Mouse (Mus musculus): Measurements from ENCODE around the gene Ccdc107. TPM values are rescaled to one million over a fixed set of nuclear protein-coding genes. Genes with fewer than 3 reads are reported as not detected.

Gene Ccdc107
- polyA plus RNA-seq, 1 experiment from 2014 or later = 85.1 TPM

GRCm38 (mm10) chr4:43511675-43512454 lies 19.2 kb downstream of the Ccdc107 start:
- no peak for DNase-seq (ENCODE audit: low spot score)

DNA sequence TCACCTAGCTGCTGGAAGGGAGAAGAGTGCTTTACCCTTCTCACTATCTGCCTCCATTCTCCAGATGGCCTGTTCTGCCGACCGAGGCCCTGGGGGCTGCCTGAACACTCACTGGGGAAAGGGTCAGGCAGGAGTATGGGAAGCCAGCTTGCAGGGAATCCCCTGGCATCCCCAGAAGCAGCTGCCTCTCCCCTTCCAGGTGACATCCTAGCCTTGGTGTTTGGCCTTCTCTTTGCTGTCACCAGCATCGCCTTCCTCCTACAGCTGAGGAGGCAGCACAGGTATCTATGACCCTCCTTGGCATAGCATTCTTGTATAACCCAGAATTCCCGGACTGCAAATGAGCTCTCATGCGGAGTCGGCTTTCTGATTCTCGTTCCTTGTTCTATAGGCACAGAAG lies 20.0 kb downstream of the Ccdc107 start:
- no peak for DNase-seq (ENCODE audit: low spot score)

- no peak for DNase-seq (ENCODE audit: low spot score)
Measured at GRCm38 (mm10) chr4:43513300-43513699, 20.6 kb downstream of the Ccdc107 start.

DNA sequence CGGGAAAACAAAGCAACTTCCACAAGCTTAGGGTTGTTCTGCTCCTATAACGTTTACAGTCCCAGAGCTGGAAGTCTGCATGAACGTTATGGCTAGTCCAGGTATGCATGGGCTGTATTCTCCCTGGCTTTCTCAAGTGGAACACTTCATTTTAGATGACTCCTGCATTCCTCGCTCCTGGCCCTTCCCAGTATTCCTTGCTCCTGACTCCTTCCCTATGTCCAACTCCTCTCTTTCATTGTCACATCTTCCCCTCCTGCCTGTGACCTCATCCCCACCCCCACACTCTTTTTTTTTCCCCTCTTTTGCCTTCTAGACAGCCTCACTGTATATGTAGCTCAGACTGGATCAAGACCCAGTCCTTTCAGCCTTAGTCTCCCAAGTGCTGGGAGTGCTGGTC lies 21.1 kb downstream of the Ccdc107 start:
- no peak for DNase-seq (ENCODE audit: low spot score)

- no peak for DNase-seq (ENCODE audit: low spot score)
Measured at GRCm38 (mm10) chr4:43515764-43516708, 23.3 kb downstream of the Ccdc107 start.

DNA sequence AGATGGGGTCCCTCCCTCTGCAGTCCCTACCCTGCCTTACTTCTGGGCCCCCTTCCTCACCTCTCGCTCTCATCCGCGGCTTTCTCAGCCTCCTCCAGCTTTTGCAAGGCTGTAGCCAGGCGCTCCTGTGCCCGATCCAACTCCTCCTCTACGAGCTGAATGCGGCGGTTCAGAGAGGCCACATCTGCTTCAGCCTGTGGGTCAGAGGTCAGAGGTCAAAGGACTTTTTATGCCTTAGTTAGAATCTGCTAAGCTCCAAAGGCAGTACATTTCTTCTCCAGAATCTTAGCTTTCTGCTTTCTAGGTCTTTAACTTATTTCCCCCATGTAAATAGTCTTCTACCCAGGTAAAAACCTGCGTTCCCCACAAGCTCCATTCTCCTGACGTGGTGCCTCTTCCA lies 26.9 kb downstream of the Ccdc107 start:
- no peak for DNase-seq (ENCODE audit: low spot score)

DNA sequence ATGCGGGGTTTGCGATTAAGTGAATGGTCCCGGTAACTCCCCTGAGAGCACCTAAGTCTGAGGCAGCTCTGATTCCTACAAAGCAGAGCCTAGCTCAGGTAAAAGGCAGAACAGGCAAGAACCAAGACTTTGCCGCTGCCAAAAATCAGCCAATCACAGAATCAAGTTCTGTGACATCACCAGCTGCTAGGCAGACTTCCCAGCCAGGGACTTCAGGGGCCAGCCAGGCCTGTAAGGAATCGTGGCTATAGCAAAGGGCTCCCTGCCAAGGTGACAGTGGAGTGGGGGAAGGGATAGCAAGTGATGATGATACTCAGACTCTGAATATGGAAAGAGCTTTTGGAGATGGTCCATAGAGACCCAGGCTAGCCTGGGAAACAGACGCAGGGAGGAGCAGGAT lies 27.3 kb downstream of the Ccdc107 start:
- peak; percentile 87 for DNase-seq (ENCODE audit: low spot score)

DNA sequence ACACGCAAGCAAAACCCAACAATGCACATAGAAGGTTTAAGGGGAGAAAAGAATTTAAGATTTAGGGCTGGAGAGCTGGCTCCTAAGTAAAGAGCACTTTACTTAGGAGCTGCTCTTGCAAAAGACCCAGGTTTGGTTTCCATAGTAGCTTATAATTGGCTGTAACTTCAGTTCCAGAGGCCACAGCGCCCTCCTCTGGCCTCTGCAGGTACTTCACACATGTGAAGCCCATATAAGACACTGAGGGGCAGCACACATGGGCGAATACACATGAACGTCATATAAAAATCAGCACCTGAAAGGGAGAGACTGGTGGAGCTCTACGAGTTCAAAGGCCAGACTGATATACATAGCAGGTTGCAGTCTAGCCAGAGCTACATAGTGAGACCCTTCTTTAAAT lies 35.2 kb downstream of the Ccdc107 start:
- peak; percentile 27 for DNase-seq (ENCODE audit: low spot score)

DNA sequence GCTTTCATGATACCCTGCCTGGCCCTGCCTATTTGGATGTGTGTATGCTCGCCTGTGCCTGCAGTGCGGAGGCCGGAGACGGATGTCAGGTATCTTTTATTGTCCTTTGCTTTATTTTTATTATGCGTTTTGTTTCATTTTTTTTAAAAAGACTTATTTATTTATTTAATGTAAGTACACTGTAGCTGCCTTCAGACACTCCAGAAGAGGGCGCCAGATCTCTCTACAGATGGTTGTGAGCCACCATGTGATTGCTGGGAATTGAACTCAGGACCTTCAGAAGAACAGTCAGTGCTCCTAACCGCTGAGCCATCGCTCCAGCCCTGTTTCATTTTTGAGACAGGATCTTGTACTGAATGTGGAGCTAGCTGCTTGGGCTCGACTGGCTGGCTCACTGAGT lies 35.8 kb downstream of the Ccdc107 start:
- peak; percentile 48 for DNase-seq (ENCODE audit: low spot score)

- DNase-seq (ENCODE audit: low spot score) = no peak
Measured at GRCm38 (mm10) chr4:43530081-43530501, 37.4 kb downstream of the Ccdc107 start.

DNA sequence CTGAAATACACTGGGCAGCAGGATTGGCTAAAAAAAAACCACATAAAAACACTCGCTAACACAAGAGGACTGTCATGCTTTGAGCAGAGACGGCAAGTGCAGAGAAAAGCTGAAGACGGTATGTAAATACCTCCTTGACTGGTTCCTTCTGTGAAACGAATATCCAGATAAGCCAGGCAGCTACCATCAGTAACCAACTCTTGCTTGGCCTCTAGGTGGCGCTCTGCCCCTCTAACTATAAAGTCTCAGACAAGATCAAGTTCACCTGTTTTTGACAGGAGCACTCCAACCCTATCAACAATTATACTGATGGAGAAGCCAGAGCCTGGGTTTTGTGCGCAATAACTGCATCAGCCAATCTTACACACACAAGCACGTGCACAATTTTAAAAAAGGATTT lies 37.9 kb downstream of the Ccdc107 start:
- peak; percentile 75 for DNase-seq (ENCODE audit: low spot score)

DNA sequence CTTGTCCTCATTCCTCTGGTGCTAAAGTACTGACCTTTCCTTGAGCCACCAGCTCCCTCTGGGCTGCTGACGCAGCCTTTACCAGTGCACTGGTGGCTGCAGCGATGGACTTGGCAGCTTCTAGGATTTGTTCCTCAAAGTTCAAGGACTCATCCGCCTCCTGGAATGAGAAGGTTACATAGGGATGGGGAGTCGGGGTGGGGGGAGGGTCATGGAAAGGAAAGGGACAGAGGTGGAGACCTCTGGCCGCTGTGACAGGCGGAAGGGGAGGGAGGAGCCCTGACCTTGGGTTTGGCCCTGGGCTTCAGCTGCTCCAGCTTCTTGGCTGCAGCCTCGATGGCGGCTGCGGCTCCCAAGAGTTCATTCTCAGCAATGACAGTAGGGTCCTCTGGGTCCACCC lies 40.6 kb downstream of the Ccdc107 start:
- no peak for DNase-seq (ENCODE audit: low spot score)

DNA sequence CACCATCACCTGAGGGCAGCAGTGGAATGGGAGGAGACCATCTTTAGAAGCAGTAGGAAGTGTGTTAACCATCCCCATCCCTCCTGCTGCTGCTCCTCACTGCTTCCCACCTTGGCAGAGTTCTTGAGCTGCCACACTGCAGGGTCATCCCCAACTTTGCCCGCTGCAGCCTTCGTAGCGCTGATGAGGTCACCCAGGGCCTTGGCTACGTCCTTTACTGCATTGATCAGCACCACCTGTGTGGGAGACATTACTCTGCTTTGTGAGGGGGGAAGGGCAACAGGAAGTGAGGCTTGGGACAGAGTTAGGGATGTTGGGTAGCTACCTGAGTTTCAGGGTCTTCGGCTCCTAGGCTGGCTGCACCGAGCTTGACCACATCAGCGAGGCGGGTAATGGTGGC lies 42.9 kb downstream of the Ccdc107 start:
- DNase-seq (ENCODE audit: low spot score) = no peak

DNA sequence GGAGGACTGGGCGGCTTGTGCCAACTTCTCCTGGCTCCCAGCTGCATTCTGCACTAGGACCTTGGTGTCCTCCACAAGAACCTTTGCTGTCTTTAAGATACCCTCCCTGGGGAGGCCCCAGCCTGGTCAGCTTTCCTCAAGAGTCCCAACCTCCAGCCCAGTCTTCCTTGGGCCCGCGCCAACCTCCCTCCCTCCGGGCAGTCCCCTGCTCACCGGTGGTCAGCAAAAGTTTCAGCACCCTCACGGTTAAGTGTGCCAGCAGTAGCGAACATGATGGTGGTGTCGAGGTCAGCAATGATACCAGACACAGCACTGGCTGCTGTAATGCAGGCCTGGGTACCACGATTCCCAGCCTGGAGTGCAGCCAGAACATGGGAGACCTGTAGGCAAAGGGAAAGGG lies 43.3 kb downstream of the Ccdc107 start:
- no peak for DNase-seq (ENCODE audit: low spot score)

DNA sequence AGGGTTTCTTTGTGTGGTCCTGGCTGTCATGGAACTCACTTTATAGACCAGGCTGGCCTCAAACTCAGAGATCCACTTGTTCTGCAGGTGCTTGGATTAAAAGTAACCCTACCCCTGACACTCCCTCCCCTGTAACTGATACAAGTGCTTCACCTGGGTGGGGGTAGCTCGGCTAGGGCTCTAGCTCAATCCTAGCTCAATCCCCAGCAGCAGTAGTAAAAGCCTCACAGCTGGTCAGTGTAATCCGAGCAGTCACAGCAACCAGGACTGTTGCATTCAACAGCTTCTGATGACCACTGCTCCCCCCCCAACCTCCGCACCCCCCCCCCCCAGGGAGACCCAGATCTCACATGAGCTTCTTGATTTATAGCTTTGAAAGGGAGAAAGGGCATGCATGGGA lies 49.3 kb downstream of the Ccdc107 start:
- no peak for DNase-seq (ENCODE audit: low spot score)

Other genes starting within 250 kb of the Ccdc107 start
- gene Atp8b5, start 225.7 kb upstream of the Ccdc107 start, polyA plus RNA-seq (2015; fragmentation: Nextera tagmentation; extraction: Ambion mirVana) = 0.03 and 0.13 TPM in 2 replicates
- 0.48 and 0.69 TPM in 2 replicates for gene Rusc2, start 110.9 kb upstream of the Ccdc107 start, polyA plus RNA-seq (2015; fragmentation: Nextera tagmentation; extraction: Ambion mirVana)
- 0.14 and 0.19 TPM in 2 replicates for gene Fam166b, start 63.8 kb upstream of the Ccdc107 start, polyA plus RNA-seq (2015; fragmentation: Nextera tagmentation; extraction: Ambion mirVana)
- 2.1 and 2.8 TPM in 2 replicates for gene Tesk1, start 51.0 kb upstream of the Ccdc107 start, polyA plus RNA-seq (2015; fragmentation: Nextera tagmentation; extraction: Ambion mirVana)
- gene Cd72, start 38.3 kb upstream of the Ccdc107 start, polyA plus RNA-seq (2015; fragmentation: Nextera tagmentation; extraction: Ambion mirVana) = 6.4 and 6.6 TPM in 2 replicates
- 138 and 168 TPM in 2 replicates for gene Sit1, start 9.2 kb upstream of the Ccdc107 start, polyA plus RNA-seq (2015; fragmentation: Nextera tagmentation; extraction: Ambion mirVana)
- gene Arhgef39, start 6.8 kb downstream of the Ccdc107 start, polyA plus RNA-seq (2015; fragmentation: Nextera tagmentation; extraction: Ambion mirVana) = 35.5 and 37.1 TPM in 2 replicates
- 1.6 TPM in 2 replicates for gene Car9, start 14.1 kb downstream of the Ccdc107 start, polyA plus RNA-seq (2015; fragmentation: Nextera tagmentation; extraction: Ambion mirVana)
- 28.1 and 34.2 TPM in 2 replicates for gene Tpm2, start 30.9 kb downstream of the Ccdc107 start, polyA plus RNA-seq (2015; fragmentation: Nextera tagmentation; extraction: Ambion mirVana)
- 51.7 and 61.2 TPM in 2 replicates for gene Creb3, start 69.4 kb downstream of the Ccdc107 start, polyA plus RNA-seq (2015; fragmentation: Nextera tagmentation; extraction: Ambion mirVana)
- gene Tln1, start 69.8 kb downstream of the Ccdc107 start, polyA plus RNA-seq (2015; fragmentation: Nextera tagmentation; extraction: Ambion mirVana) = 80.7 and 87.0 TPM in 2 replicates
- gene Rgp1, start 85.8 kb downstream of the Ccdc107 start, polyA plus RNA-seq (2015; fragmentation: Nextera tagmentation; extraction: Ambion mirVana) = 18.9 and 21.1 TPM in 2 replicates
- 26.9 and 29.3 TPM in 2 replicates for gene Gba2, start 86.0 kb downstream of the Ccdc107 start, polyA plus RNA-seq (2015; fragmentation: Nextera tagmentation; extraction: Ambion mirVana)
- gene Msmp, start 91.6 kb downstream of the Ccdc107 start, polyA plus RNA-seq (2015; fragmentation: Nextera tagmentation; extraction: Ambion mirVana) = 0.23 TPM in 1 of 2 replicates, not detected in the other
- gene Npr2, start 139.0 kb downstream of the Ccdc107 start, polyA plus RNA-seq (2015; fragmentation: Nextera tagmentation; extraction: Ambion mirVana) = 0.75 and 0.91 TPM in 2 replicates
- 0.14 and 0.66 TPM in 2 replicates for gene Spag8, start 160.7 kb downstream of the Ccdc107 start, polyA plus RNA-seq (2015; fragmentation: Nextera tagmentation; extraction: Ambion mirVana)
- 74.1 and 74.7 TPM in 2 replicates for gene Hint2, start 163.6 kb downstream of the Ccdc107 start, polyA plus RNA-seq (2015; fragmentation: Nextera tagmentation; extraction: Ambion mirVana)
- gene Tmem8b, start 176.1 kb downstream of the Ccdc107 start, polyA plus RNA-seq (2015; fragmentation: Nextera tagmentation; extraction: Ambion mirVana) = 0.76 and 1.1 TPM in 2 replicates
- 3.2 and 3.3 TPM in 2 replicates for gene Fam221b, start 176.2 kb downstream of the Ccdc107 start, polyA plus RNA-seq (2015; fragmentation: Nextera tagmentation; extraction: Ambion mirVana)
- gene Olfr70, start 207.9 kb downstream of the Ccdc107 start, polyA plus RNA-seq (2015; fragmentation: Nextera tagmentation; extraction: Ambion mirVana) = not detected in 2 replicates
- gene Olfr71, start 217.4 kb downstream of the Ccdc107 start, polyA plus RNA-seq (2015; fragmentation: Nextera tagmentation; extraction: Ambion mirVana) = not detected in 2 replicates
- gene Hrct1, start 234.3 kb downstream of the Ccdc107 start, polyA plus RNA-seq (2015; fragmentation: Nextera tagmentation; extraction: Ambion mirVana) = 1.1 and 1.5 TPM in 2 replicates
- 0.28 and 0.43 TPM in 2 replicates for gene Spaar, start 237.1 kb downstream of the Ccdc107 start, polyA plus RNA-seq (2015; fragmentation: Nextera tagmentation; extraction: Ambion mirVana)